Mouse (Mus musculus): ENCODE results near the gene Wfdc8. TPM values are rescaled to one million over a fixed set of nuclear protein-coding genes. Genes with fewer than 3 reads are reported as not detected.
A peak's percentile ranks its signal among the peaks of the same experiment; 100 is the strongest.
"Not testable (repeated sequence)": the region's sequence is repeated elsewhere in the genome, so short reads cannot be mapped to it uniquely, and the experiment has no call there.

The Wfdc8 gene
- not detected in 2 replicates for polyA plus RNA-seq (2014; fragmentation: Nextera tagmentation; extraction: Ambion mirVana)

- H3K4me3 ChIP-seq (ENCODE audit: low read depth, low read length); DNase-seq (ENCODE audit: low spot score); H3K4me1 ChIP-seq (replicated peaks; ENCODE audit: control insufficient read depth, insufficient read depth, low read length); H3K9me3 ChIP-seq (ENCODE audit: control insufficient read depth, low read length); H3K27me3 ChIP-seq (ENCODE audit: control insufficient read depth, insufficient read depth, low read length); ATAC-seq (replicated peaks; ENCODE audit: low FRiP score); H3K4me2 ChIP-seq (ENCODE audit: low read depth, low read length, severe bottlenecking); H3K9ac ChIP-seq (ENCODE audit: low read length); H3K27ac ChIP-seq (ENCODE audit: low read depth, low read length); H3K36me3 ChIP-seq (ENCODE audit: control insufficient read depth, insufficient read depth, low read length): not testable (repeated sequence)
- WGBS: 69% methylated on average over 8 of the region's 8 CpGs
Observed at GRCm38 (mm10) chr2:164613471-164613870, at the start of gene Wfdc8, which contains the start of gene Wfdc6b. Gene Wfdc8 (minus strand): TSS chr2:164613626. Gene Wfdc6b (plus strand): TSS chr2:164613522.

- ATAC-seq (replicated peaks; ENCODE audit: low FRiP score) (no peak), DNase-seq (ENCODE audit: low spot score) (no peak)
- Histone ChIP-seq H3K9me3 (ENCODE audit: control insufficient read depth, low read length) (no peaks in the 10 kb centered on the region), H3K9ac (ENCODE audit: low read length) (no peak within 1 kb of the TSS), H3K36me3 (ENCODE audit: control insufficient read depth, insufficient read depth, low read length) (no peaks in the 10 kb centered on the region), H3K27me3 (ENCODE audit: control insufficient read depth, insufficient read depth, low read length) (no peaks in the 10 kb centered on the region), H3K27ac (ENCODE audit: low read depth, low read length) (no peak within 1 kb of the TSS), H3K4me3 (ENCODE audit: low read depth, low read length) (no peak within 1 kb of the TSS), H3K4me1 (replicated peaks; ENCODE audit: control insufficient read depth, insufficient read depth, low read length) (no peaks in the 10 kb centered on the region), H3K4me2 (ENCODE audit: low read depth, low read length, severe bottlenecking) (no peak within 1 kb of the TSS)
- 83% methylated on average over 9 of the region's 9 CpGs for WGBS
Observed at GRCm38 (mm10) chr2:164656483-164656882, 43.1 kb upstream of the Wfdc8 start, which contains the start of gene Wfdc9. Gene Wfdc9 (minus strand): TSS chr2:164656583.

GRCm38 (mm10) chr2:164655858-164656257, 42.4 kb upstream of the Wfdc8 start, which contains the start of gene Wfdc10:
Gene Wfdc10 (plus strand): TSS chr2:164656046.
- peak; percentile 74 for DNase-seq (ENCODE audit: low spot score)
- H3K36me3 ChIP-seq (ENCODE audit: control insufficient read depth, insufficient read depth, low read length): no peaks in the 10 kb centered on the region
- no peak within 1 kb of the TSS for H3K9ac ChIP-seq (ENCODE audit: low read length)
- H3K27me3 ChIP-seq (ENCODE audit: control insufficient read depth, insufficient read depth, low read length): no peaks in the 10 kb centered on the region
- H3K4me2 ChIP-seq (ENCODE audit: low read depth, low read length, severe bottlenecking): no peak within 1 kb of the TSS
- no peak within 1 kb of the TSS for H3K4me3 ChIP-seq (ENCODE audit: low read depth, low read length)
- no peaks in the 10 kb centered on the region for H3K9me3 ChIP-seq (ENCODE audit: control insufficient read depth, low read length)
- ATAC-seq (replicated peaks; ENCODE audit: low FRiP score): no peak
- no peaks in the 10 kb centered on the region for H3K4me1 ChIP-seq (replicated peaks; ENCODE audit: control insufficient read depth, insufficient read depth, low read length)
- no peak within 1 kb of the TSS for H3K27ac ChIP-seq (ENCODE audit: low read depth, low read length)
- 20% methylated on average over 11 of the region's 11 CpGs for WGBS

GRCm38 (mm10) chr2:164641881-164642673, 28.7 kb upstream of the Wfdc8 start:
- 85% methylated on average over 13 of the region's 13 CpGs for WGBS
- ATAC-seq (replicated peaks; ENCODE audit: low FRiP score) (no peak), DNase-seq (ENCODE audit: low spot score) (no peak)
- no peaks in the 10 kb centered on the region for H3K36me3 ChIP-seq (ENCODE audit: control insufficient read depth, insufficient read depth, low read length)
- H3K27me3 ChIP-seq (ENCODE audit: control insufficient read depth, insufficient read depth, low read length): no peaks in the 10 kb centered on the region
- no peaks in the 10 kb centered on the region for H3K9me3 ChIP-seq (ENCODE audit: control insufficient read depth, low read length)
- no peak overlapping the region for H3K4me3 ChIP-seq (ENCODE audit: low read depth, low read length)
- H3K27ac ChIP-seq (ENCODE audit: low read depth, low read length): no peak overlapping the region
- H3K4me2 ChIP-seq (ENCODE audit: low read depth, low read length, severe bottlenecking): no peak overlapping the region
- H3K4me1 ChIP-seq (replicated peaks; ENCODE audit: control insufficient read depth, insufficient read depth, low read length): no peaks in the 10 kb centered on the region
- no peak overlapping the region for H3K9ac ChIP-seq (ENCODE audit: low read length)

DNA sequence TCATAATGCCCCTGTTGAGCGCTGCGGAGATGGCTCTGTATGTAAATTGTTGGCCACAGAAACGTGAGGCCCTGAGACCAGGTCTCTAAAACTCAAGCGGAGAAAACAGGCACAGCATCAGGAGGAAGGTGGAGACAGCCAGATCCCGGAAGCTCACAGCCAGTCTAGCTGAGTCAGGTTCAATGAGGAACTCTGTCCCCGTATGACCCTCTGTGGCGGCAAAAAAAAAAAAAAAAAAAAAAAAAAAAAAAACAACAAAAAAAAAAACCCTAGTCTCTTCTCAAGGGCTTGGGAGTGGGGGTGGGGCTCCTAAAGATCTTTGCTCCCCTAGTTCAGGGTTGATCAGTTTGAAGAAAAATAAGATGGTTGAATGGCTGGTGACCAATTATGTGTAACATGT, 27.7 kb upstream of the Wfdc8 start:
- H3K36me3 ChIP-seq (ENCODE audit: control insufficient read depth, insufficient read depth, low read length): no peaks in the 10 kb centered on the region
- no peak overlapping the region for H3K27ac ChIP-seq (ENCODE audit: low read depth, low read length)
- no peak overlapping the region for H3K9ac ChIP-seq (ENCODE audit: low read length)
- H3K4me1 ChIP-seq (replicated peaks; ENCODE audit: control insufficient read depth, insufficient read depth, low read length): no peaks in the 10 kb centered on the region
- no peak for DNase-seq (ENCODE audit: low spot score)
- no peaks in the 10 kb centered on the region for H3K9me3 ChIP-seq (ENCODE audit: control insufficient read depth, low read length)
- no peak overlapping the region for H3K4me3 ChIP-seq (ENCODE audit: low read depth, low read length)
- 61% methylated on average over 7 of the region's 7 CpGs for WGBS
- H3K4me2 ChIP-seq (ENCODE audit: low read depth, low read length, severe bottlenecking): no peak overlapping the region
- no peak for ATAC-seq (replicated peaks; ENCODE audit: low FRiP score)
- H3K27me3 ChIP-seq (ENCODE audit: control insufficient read depth, insufficient read depth, low read length): no peaks in the 10 kb centered on the region

- H3K4me1 ChIP-seq (replicated peaks; ENCODE audit: control insufficient read depth, insufficient read depth, low read length): no peaks in the 10 kb centered on the region
- 84% methylated on average over 3 of the region's 3 CpGs for WGBS
- ATAC-seq (replicated peaks; ENCODE audit: low FRiP score): no peak
Observed at GRCm38 (mm10) chr2:164638696-164639095, 25.3 kb upstream of the Wfdc8 start, which contains the start of gene Wfdc16. Gene Wfdc16 (minus strand): TSS chr2:164638796.

DNA sequence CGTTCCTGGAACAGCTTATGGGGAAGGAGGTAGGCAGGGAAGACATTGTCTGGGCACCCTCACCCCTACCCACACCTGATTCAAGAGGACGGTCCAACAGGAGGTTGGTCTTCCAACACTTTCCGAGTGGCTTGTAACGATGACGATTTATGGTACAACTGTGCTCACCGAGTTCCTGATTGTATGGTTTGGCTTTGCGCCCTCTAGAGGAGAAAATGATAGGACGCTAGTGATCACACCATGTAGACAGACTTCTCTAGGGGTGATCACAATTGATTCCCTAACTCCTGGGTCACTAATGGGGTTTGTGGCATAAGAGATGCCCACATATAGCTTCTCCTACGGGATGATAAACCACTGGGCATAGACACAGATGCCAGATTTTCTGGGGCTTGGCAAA, 21.8 kb upstream of the Wfdc8 start:
- H3K36me3 ChIP-seq (ENCODE audit: control insufficient read depth, insufficient read depth, low read length): no peaks in the 10 kb centered on the region
- H3K9me3 ChIP-seq (ENCODE audit: control insufficient read depth, low read length): no peaks in the 10 kb centered on the region
- H3K27me3 ChIP-seq (ENCODE audit: control insufficient read depth, insufficient read depth, low read length): no peaks in the 10 kb centered on the region
- DNase-seq (ENCODE audit: low spot score): no peak
- H3K27ac ChIP-seq (ENCODE audit: low read depth, low read length): no peak overlapping the region
- H3K9ac ChIP-seq (ENCODE audit: low read length): no peak overlapping the region
- no peak overlapping the region for H3K4me3 ChIP-seq (ENCODE audit: low read depth, low read length)
- ATAC-seq (replicated peaks; ENCODE audit: low FRiP score): no peak
- H3K4me1 ChIP-seq (replicated peaks; ENCODE audit: control insufficient read depth, insufficient read depth, low read length): no peaks in the 10 kb centered on the region
- no peak overlapping the region for H3K4me2 ChIP-seq (ENCODE audit: low read depth, low read length, severe bottlenecking)
- WGBS: 76% methylated on average over 9 of the region's 9 CpGs

More at GRCm38 (mm10) chr2:164638696-164639095, 25.3 kb upstream of the Wfdc8 start, which contains the start of gene Wfdc16:
- Histone ChIP-seq H3K9ac (ENCODE audit: low read length) (no peak within 1 kb of the TSS), H3K4me2 (ENCODE audit: low read depth, low read length, severe bottlenecking) (no peak within 1 kb of the TSS), H3K4me3 (ENCODE audit: low read depth, low read length) (no peak within 1 kb of the TSS), H3K27me3 (ENCODE audit: control insufficient read depth, insufficient read depth, low read length) (no peaks in the 10 kb centered on the region), H3K36me3 (ENCODE audit: control insufficient read depth, insufficient read depth, low read length) (no peaks in the 10 kb centered on the region), H3K27ac (ENCODE audit: low read depth, low read length) (no peak within 1 kb of the TSS), H3K9me3 (ENCODE audit: control insufficient read depth, low read length) (no peaks in the 10 kb centered on the region)
- no peak for DNase-seq (ENCODE audit: low spot score)

- Histone ChIP-seq H3K27me3 (ENCODE audit: control insufficient read depth, insufficient read depth, low read length) (no peaks in the 10 kb centered on the region), H3K36me3 (ENCODE audit: control insufficient read depth, insufficient read depth, low read length) (no peaks in the 10 kb centered on the region), H3K4me2 (ENCODE audit: low read depth, low read length, severe bottlenecking) (no peak overlapping the region), H3K9me3 (ENCODE audit: control insufficient read depth, low read length) (no peaks in the 10 kb centered on the region), H3K4me3 (ENCODE audit: low read depth, low read length) (no peak overlapping the region), H3K4me1 (replicated peaks; ENCODE audit: control insufficient read depth, insufficient read depth, low read length) (no peaks in the 10 kb centered on the region), H3K9ac (ENCODE audit: low read length) (no peak overlapping the region), H3K27ac (ENCODE audit: low read depth, low read length) (no peak overlapping the region)
- DNase-seq (ENCODE audit: low spot score): no peak
- WGBS: 84% methylated on average over 4 of the region's 4 CpGs
- no peak for ATAC-seq (replicated peaks; ENCODE audit: low FRiP score)
Observed at GRCm38 (mm10) chr2:164621775-164622174, 8.3 kb upstream of the Wfdc8 start.

GRCm38 (mm10) chr2:164619050-164619449, 5.6 kb upstream of the Wfdc8 start:
- WGBS: 81% methylated on average over 5 of the region's 5 CpGs
- ATAC-seq (replicated peaks; ENCODE audit: low FRiP score) (no peak), DNase-seq (ENCODE audit: low spot score) (no peak)
- Histone ChIP-seq H3K27me3 (ENCODE audit: control insufficient read depth, insufficient read depth, low read length) (no peaks in the 10 kb centered on the region), H3K9me3 (ENCODE audit: control insufficient read depth, low read length) (no peaks in the 10 kb centered on the region), H3K4me1 (replicated peaks; ENCODE audit: control insufficient read depth, insufficient read depth, low read length) (no peaks in the 10 kb centered on the region), H3K27ac (ENCODE audit: low read depth, low read length) (no peak overlapping the region), H3K4me3 (ENCODE audit: low read depth, low read length) (no peak overlapping the region), H3K36me3 (ENCODE audit: control insufficient read depth, insufficient read depth, low read length) (no peaks in the 10 kb centered on the region), H3K9ac (ENCODE audit: low read length) (no peak overlapping the region), H3K4me2 (ENCODE audit: low read depth, low read length, severe bottlenecking) (no peak overlapping the region)
